Mouse (Mus musculus) intestine, postnatal 0 days (tissue): Measurements from ENCODE around the gene D430041D05Rik. TPM values are rescaled to one million over a fixed set of nuclear protein-coding genes. Genes with fewer than 3 reads are reported as not detected.

Source experiments
- ATAC-seq: fragments of 200-750 bp; cut with Nextera tagmentation; 2 replicates; pipeline ENCODE4 v1.8.0; 2017; ENCODE audit warnings: mild to moderate bottlenecking, moderate TSS enrichment, moderate library complexity
- H3K27ac ChIP-seq: fragments of 300-500 bp; sonication (generic); 2 replicates; pipeline ENCODE4 v1.5.1; 2014; ENCODE audit warnings: mild to moderate bottlenecking, low read depth, low read length, moderate library complexity
- H3K27me3 ChIP-seq: fragments of 300-500 bp; sonication (generic); replicated peaks from 2 replicates; pipeline ENCODE4 v1.6.1; 2014; ENCODE audit warnings: low read length, mixed read lengths; ENCODE audit not compliant: control insufficient read depth, insufficient read depth
- H3K36me3 ChIP-seq: fragments of 300-500 bp; sonication (generic); 2 replicates; pipeline ENCODE4 v1.6.1; 2014; ENCODE audit warnings: mild to moderate bottlenecking, moderate library complexity; ENCODE audit not compliant: control insufficient read depth, insufficient read depth
- H3K4me1 ChIP-seq: fragments of 300-500 bp; sonication (generic); replicated peaks from 2 replicates; pipeline ENCODE4 v1.6.1; 2014; ENCODE audit warnings: antibody characterized with exemption, low read length, mixed read lengths; ENCODE audit not compliant: control insufficient read depth, insufficient read depth
- H3K4me2 ChIP-seq: fragments of 300-500 bp; sonication (generic); replicated peaks from 2 replicates; pipeline ENCODE4 v1.6.1; 2014; ENCODE audit warnings: low read depth, mild to moderate bottlenecking, moderate library complexity
- H3K4me3 ChIP-seq: fragments of 300-500 bp; sonication (generic); 2 replicates; pipeline ENCODE4 v1.5.1; 2014; ENCODE audit warnings: low read depth, low read length
- H3K9ac ChIP-seq: fragments of 300-500 bp; sonication (generic); 2 replicates; pipeline ENCODE4 v1.6.1; 2014; ENCODE audit warnings: mild to moderate bottlenecking, low read depth, low read length
- H3K9me3 ChIP-seq: fragments of 300-500 bp; sonication (generic); 2 replicates; pipeline ENCODE4 v1.6.1; 2016; ENCODE audit warnings: mixed run types; ENCODE audit not compliant: control insufficient read depth
- CTCF ChIP-seq: sonication (generic); IDR thresholded peaks from 2 replicates; pipeline ENCODE4 v1.5.1; 2016; ENCODE audit warnings: low read depth, mild to moderate bottlenecking, control low read depth, antibody characterized with exemption, moderate library complexity
- WGBS: fragments of 180-500 bp; shearing (Covaris S2); extraction: QIAGEN DNeasy Blood & Tissue Kit; methylation state at CpG from one replicate; pipeline ENCODE4 v1.1.7; 2014; 5-methylcytosine and 5-hydroxymethylcytosine counted together
- polyA plus RNA-seq: library from polyadenylated mRNA; unstranded; fragments of >200 nt; fragmentation: Nextera tagmentation; extraction: Ambion mirVana; gene quantifications from 2 replicates; pipeline ENCODE4 v1.2.1, GENCODE M21; 2015

D430041D05Rik gene
- polyA plus RNA-seq, 1 experiment from 2014 or later = 0.05 TPM

GRCm38 (mm10) chr2:104426112-104426511 is 15.3 kb upstream of the D430041D05Rik start:
- no peak for ATAC-seq

GRCm38 (mm10) chr2:104422230-104422629 is 11.4 kb upstream of the D430041D05Rik start:
- Histone ChIP-seq H3K9ac (no peak overlapping the region), H3K4me2 (no peak overlapping the region), H3K9me3 (no peaks in the 10 kb centered on the region), H3K36me3 (no peaks in the 10 kb centered on the region), H3K27me3 (no peaks in the 10 kb centered on the region), H3K27ac (no peak overlapping the region), H3K4me3 (no peak overlapping the region), H3K4me1 (no peaks in the 10 kb centered on the region)
- TF ChIP-seq CTCF = peak; percentile 77
- WGBS = 6% methylated on average over 1 of the region's 1 CpGs
- no peak for ATAC-seq

More at GRCm38 (mm10) chr2:104426112-104426511, 15.3 kb upstream of the D430041D05Rik start:
- no peak for TF ChIP-seq CTCF
- H3K4me3 ChIP-seq = no peak overlapping the region
- H3K9me3 ChIP-seq = no peaks in the 10 kb centered on the region
- no peaks in the 10 kb centered on the region for H3K27me3 ChIP-seq
- H3K27ac ChIP-seq = no peak overlapping the region
- H3K4me1 ChIP-seq = no peaks in the 10 kb centered on the region
- peaks cover 28% of the 10 kb centered on the region for H3K36me3 ChIP-seq
- H3K9ac ChIP-seq = no peak overlapping the region
- 88% methylated on average over 3 of the region's 3 CpGs for WGBS
- no peak overlapping the region for H3K4me2 ChIP-seq

GRCm38 (mm10) chr2:104420805-104421204 is 10.0 kb upstream of the D430041D05Rik start:
- H3K4me2 ChIP-seq = no peak overlapping the region
- H3K9ac ChIP-seq = no peak overlapping the region
- 64% methylated on average over 4 of the region's 4 CpGs for WGBS
- H3K4me1 ChIP-seq = no peaks in the 10 kb centered on the region
- no peak for TF ChIP-seq CTCF
- no peak overlapping the region for H3K4me3 ChIP-seq
- no peaks in the 10 kb centered on the region for H3K9me3 ChIP-seq
- H3K27me3 ChIP-seq = no peaks in the 10 kb centered on the region
- no peak overlapping the region for H3K27ac ChIP-seq
- ATAC-seq = no peak
- no peaks in the 10 kb centered on the region for H3K36me3 ChIP-seq

- no peak overlapping the region for H3K27ac ChIP-seq
- H3K36me3 ChIP-seq = no peaks in the 10 kb centered on the region
- no peaks in the 10 kb centered on the region for H3K27me3 ChIP-seq
- no peak for TF ChIP-seq CTCF
- H3K4me3 ChIP-seq = no peak overlapping the region
- WGBS = 85% methylated on average over 1 of the region's 1 CpGs
- H3K9ac ChIP-seq = no peak overlapping the region
- H3K4me1 ChIP-seq = no peaks in the 10 kb centered on the region
- H3K9me3 ChIP-seq = no peaks in the 10 kb centered on the region
- H3K4me2 ChIP-seq = no peak overlapping the region
- no peak for ATAC-seq
Measured at GRCm38 (mm10) chr2:104419999-104420398, 9.2 kb upstream of the D430041D05Rik start.

GRCm38 (mm10) chr2:104419411-104419810 is 8.6 kb upstream of the D430041D05Rik start:
- H3K27me3 ChIP-seq = no peaks in the 10 kb centered on the region
- ATAC-seq = no peak
- H3K9me3 ChIP-seq = no peaks in the 10 kb centered on the region
- no peak for TF ChIP-seq CTCF
- H3K4me3 ChIP-seq = no peak overlapping the region
- H3K27ac ChIP-seq = no peak overlapping the region
- H3K36me3 ChIP-seq = no peaks in the 10 kb centered on the region
- H3K4me2 ChIP-seq = no peak overlapping the region
- WGBS = 83% methylated on average over 2 of the region's 2 CpGs
- H3K9ac ChIP-seq = no peak overlapping the region
- no peaks in the 10 kb centered on the region for H3K4me1 ChIP-seq

GRCm38 (mm10) chr2:104413011-104413410 is 2.2 kb upstream of the D430041D05Rik start:
- no peak for ATAC-seq
- WGBS = 85% methylated on average over 3 of the region's 3 CpGs
- Histone ChIP-seq H3K4me1 (no peaks in the 10 kb centered on the region), H3K4me2 (no peak overlapping the region), H3K27ac (no peak overlapping the region), H3K9me3 (no peaks in the 10 kb centered on the region), H3K4me3 (no peak overlapping the region), H3K36me3 (no peaks in the 10 kb centered on the region), H3K27me3 (peaks cover 39% of the 10 kb centered on the region), H3K9ac (no peak overlapping the region)
- no peak for TF ChIP-seq CTCF

GRCm38 (mm10) chr2:104412496-104412895 is 1.7 kb upstream of the D430041D05Rik start:
- Histone ChIP-seq H3K9me3 (no peaks in the 10 kb centered on the region), H3K27ac (no peak overlapping the region), H3K36me3 (no peaks in the 10 kb centered on the region), H3K27me3 (peaks cover 41% of the 10 kb centered on the region), H3K4me2 (no peak overlapping the region), H3K4me1 (no peaks in the 10 kb centered on the region), H3K4me3 (no peak overlapping the region), H3K9ac (no peak overlapping the region)
- WGBS = 40% methylated on average over 4 of the region's 4 CpGs
- no peak for ATAC-seq
- no peak for TF ChIP-seq CTCF
